Mouse (Mus musculus) kidney, adult 2 months (tissue): ENCODE measurements around the gene Spocd1. TPM values are rescaled to one million over a fixed set of nuclear protein-coding genes. Genes with fewer than 3 reads are reported as not detected.

Experiments used
- DNase-seq: peaks from one replicate; pipeline ENCODE4 v3.0.0; 2021
- H3K27ac ChIP-seq: fragments of 200-500 bp; 2 replicates; pipeline ENCODE4 v1.5.1; 2012; ENCODE audit warnings: low read depth, low read length, control low read depth, inconsistent platforms; ENCODE audit not compliant: insufficient read depth
- H3K27me3 ChIP-seq: fragments of 200-500 bp; replicated peaks from 2 replicates; pipeline ENCODE4 v1.6.1; 2012; ENCODE audit warnings: mild to moderate bottlenecking, moderate library complexity, low read length, inconsistent platforms; ENCODE audit not compliant: control insufficient read depth, insufficient read depth
- H3K36me3 ChIP-seq: fragments of 200-500 bp; 2 replicates; pipeline ENCODE4 v1.6.1; 2012; ENCODE audit warnings: mild to moderate bottlenecking, moderate library complexity, low read length, inconsistent platforms; ENCODE audit not compliant: control insufficient read depth, insufficient read depth
- H3K4me1 ChIP-seq: fragments of 200-500 bp; 2 replicates; pipeline ENCODE4 v1.6.1; 2011; ENCODE audit warnings: low read length; ENCODE audit not compliant: control insufficient read depth, insufficient read depth
- H3K4me3 ChIP-seq: fragments of 200-500 bp; 2 replicates; pipeline ENCODE4 v1.5.1; 2011; ENCODE audit warnings: mild to moderate bottlenecking, low read depth, low read length, control low read depth; ENCODE audit not compliant: insufficient read depth
- CTCF ChIP-seq: fragments of 200-500 bp; conservative IDR thresholded peaks from 2 replicates; pipeline ENCODE4 v1.5.1; 2011; ENCODE audit warnings: low read depth, mild to moderate bottlenecking, control low read depth, low read length, moderate library complexity, mixed read lengths; ENCODE audit not compliant: insufficient read depth, insufficient read length
- POLR2A ChIP-seq: fragments of 200-500 bp; IDR thresholded peaks from one replicate; pipeline ENCODE4 v1.6.1; 2011; ENCODE audit warnings: low read depth, low read length, control low read depth
- WGBS: fragments of 180-500 bp; shearing (Covaris S2); methylation state at CpG from one replicate; pipeline ENCODE4 v1.1.7; 2018; 5-methylcytosine and 5-hydroxymethylcytosine counted together
- polyA plus RNA-seq: library from polyadenylated mRNA; depleted of rRNA; stranded (reverse); fragments of >200 nt; gene quantifications from 2 replicates; pipeline ENCODE4 v1.2.3, GENCODE M21; 2012

Spocd1 gene
- polyA plus RNA-seq, 1 experiment = not detected

DNA sequence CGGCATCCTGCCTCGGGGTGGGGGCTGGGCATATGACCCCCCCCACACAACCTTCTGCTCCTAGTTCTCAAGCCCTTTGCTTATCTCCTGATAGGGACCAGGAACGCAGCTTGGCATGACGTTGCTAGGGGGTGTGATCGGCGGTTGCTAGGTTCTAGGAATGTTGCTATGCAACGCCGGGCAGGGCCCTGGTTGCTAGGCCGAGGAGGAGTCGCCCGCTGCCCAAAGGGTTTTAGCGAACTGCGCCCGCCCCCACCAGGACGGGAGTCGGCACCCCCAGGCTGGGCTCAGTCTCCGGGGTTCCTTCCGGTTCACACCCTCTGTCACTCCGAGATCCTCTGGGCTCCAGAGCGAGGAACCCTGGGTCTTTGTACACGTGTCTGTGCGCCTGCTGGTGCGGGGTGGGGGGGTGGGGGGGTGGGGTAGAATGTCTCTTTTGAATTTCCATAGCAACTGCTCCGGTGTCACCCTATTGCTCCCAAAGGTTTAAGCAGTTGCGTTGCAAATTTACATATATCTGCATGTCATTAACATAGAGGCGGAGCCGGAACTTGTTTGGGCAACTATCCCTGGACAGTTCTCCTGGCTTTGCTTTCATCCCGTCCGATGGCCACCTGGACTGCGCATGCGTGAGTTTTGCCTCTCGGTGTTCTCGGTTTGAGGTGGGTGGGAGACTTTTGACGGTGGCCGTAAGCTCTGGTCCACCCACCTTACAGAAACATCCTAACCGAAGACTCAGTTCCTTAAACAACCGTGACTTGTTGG is 31.3 kb downstream of the Spocd1 start:
- WGBS = 2% methylated on average over 37 of the region's 37 CpGs
- peak; percentile 59 for DNase-seq
- Histone ChIP-seq H3K4me3 (peak overlapping the region; percentile 44; the same call in 1 of the 2 replicates), H3K27me3 (no peaks in the 10 kb centered on the region), H3K4me1 (no peaks in the 10 kb centered on the region), H3K36me3 (no peaks in the 10 kb centered on the region), H3K27ac (no peak overlapping the region)
- TF ChIP-seq POLR2A (no peak), CTCF (no peak)

DNA sequence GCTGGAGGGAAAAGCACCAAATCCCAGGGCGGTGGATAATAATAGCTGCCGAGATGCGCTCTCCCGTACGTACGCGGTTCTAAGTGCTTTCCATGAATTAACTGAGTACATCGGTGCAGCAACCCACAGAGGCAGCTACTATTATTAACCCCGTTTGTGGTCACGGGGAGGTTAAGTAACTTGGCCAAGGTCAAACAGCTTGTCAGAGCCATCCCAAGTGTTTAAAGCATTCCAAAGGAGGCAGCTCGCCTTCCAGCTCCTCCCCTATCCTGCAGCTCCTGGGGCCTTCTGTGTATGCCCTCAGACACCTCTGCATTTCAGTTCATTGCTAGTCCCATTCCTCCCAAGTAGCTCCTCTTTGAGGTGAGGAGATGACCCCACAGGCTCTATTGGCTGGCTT is 36.2 kb downstream of the Spocd1 start:
- Histone ChIP-seq H3K27ac (no peak overlapping the region), H3K4me3 (no peak overlapping the region), H3K4me1 (no peaks in the 10 kb centered on the region), H3K36me3 (no peaks in the 10 kb centered on the region), H3K27me3 (no peaks in the 10 kb centered on the region)
- no peak for DNase-seq
- TF ChIP-seq POLR2A (no peak), CTCF (no peak)
- 79% methylated on average over 11 of the region's 11 CpGs for WGBS

DNA sequence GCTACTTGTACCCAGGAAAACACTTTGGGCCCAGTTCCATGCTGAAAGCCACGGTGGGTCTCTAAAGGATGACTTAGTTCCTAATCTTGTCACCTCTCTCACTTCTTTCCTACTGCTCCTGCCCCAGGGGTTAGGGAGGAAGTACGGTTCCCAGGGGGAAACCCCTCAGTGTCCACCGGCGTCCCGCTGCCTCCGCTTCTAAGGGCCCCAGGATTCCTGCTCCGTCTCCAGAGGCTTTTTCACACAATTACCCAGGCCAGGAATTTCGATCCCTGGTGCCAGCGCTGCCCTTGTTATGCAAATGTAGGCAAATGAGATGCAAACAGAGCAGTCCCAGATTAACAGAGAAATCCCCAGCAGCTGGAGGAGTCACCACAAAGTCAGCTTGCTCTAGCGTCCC is 37.2 kb downstream of the Spocd1 start:
- no peak overlapping the region for H3K27ac ChIP-seq
- H3K4me1 ChIP-seq = no peaks in the 10 kb centered on the region
- DNase-seq = no peak
- no peak overlapping the region for H3K4me3 ChIP-seq
- H3K27me3 ChIP-seq = no peaks in the 10 kb centered on the region
- H3K36me3 ChIP-seq = no peaks in the 10 kb centered on the region
- TF ChIP-seq CTCF (no peak), POLR2A (no peak)
- WGBS = 47% methylated on average over 10 of the region's 10 CpGs

GRCm38 (mm10) chr4:129967024-129968014 is 38.3 kb downstream of the Spocd1 start:
- H3K27ac ChIP-seq = no peak overlapping the region
- H3K4me3 ChIP-seq = no peak overlapping the region
- TF ChIP-seq POLR2A (no peak), CTCF (no peak)
- H3K36me3 ChIP-seq = no peaks in the 10 kb centered on the region
- no peak for DNase-seq
- H3K4me1 ChIP-seq = no peaks in the 10 kb centered on the region
- WGBS = 61% methylated on average over 13 of the region's 13 CpGs
- no peaks in the 10 kb centered on the region for H3K27me3 ChIP-seq

- Histone ChIP-seq H3K27ac (no peak overlapping the region), H3K36me3 (no peaks in the 10 kb centered on the region), H3K4me1 (no peaks in the 10 kb centered on the region), H3K4me3 (no peak overlapping the region), H3K27me3 (no peaks in the 10 kb centered on the region)
- no peak for TF ChIP-seq POLR2A
- no peak for TF ChIP-seq CTCF
- DNase-seq = no peak
- 61% methylated on average over 8 of the region's 8 CpGs for WGBS
These were observed 41.1 kb downstream of the Spocd1 start for GRCm38 (mm10) chr4:129970168-129970567.

DNA sequence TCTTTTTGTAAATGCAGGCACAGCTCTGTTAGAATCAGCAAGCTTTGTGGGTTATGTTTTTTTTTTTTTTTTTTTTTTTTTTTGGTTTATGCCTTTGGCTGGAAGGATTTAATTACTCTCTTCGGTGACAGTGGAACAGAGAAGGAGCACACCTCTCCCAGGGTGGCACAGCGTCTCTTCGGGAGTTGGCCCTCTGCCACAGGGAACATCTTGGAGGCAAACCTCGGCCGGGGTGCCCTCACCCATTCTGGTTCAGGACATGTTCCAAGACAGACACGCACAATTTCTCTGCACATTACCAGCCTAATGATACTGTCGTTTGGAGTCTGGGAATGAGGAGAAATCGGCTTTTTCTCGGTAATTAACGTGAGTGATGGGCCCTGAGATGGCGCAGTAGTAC is 41.8 kb downstream of the Spocd1 start:
- no peaks in the 10 kb centered on the region for H3K27me3 ChIP-seq
- DNase-seq = no peak
- no peak overlapping the region for H3K4me3 ChIP-seq
- no peaks in the 10 kb centered on the region for H3K4me1 ChIP-seq
- TF ChIP-seq CTCF = no peak
- no peak for TF ChIP-seq POLR2A
- H3K27ac ChIP-seq = no peak overlapping the region
- WGBS = 79% methylated on average over 11 of the region's 11 CpGs
- H3K36me3 ChIP-seq = no peaks in the 10 kb centered on the region

GRCm38 (mm10) chr4:129971989-129972388 is 42.9 kb downstream of the Spocd1 start:
- H3K27ac ChIP-seq = no peak overlapping the region
- no peaks in the 10 kb centered on the region for H3K27me3 ChIP-seq
- WGBS = 40% methylated on average over 7 of the region's 7 CpGs
- TF ChIP-seq CTCF (no peak), POLR2A (no peak)
- H3K36me3 ChIP-seq = no peaks in the 10 kb centered on the region
- DNase-seq = no peak
- H3K4me3 ChIP-seq = no peak overlapping the region
- no peaks in the 10 kb centered on the region for H3K4me1 ChIP-seq
